Mouse (Mus musculus) T-cell, adult 2 months (primary cell): ENCODE measurements around the gene Chn1.

ENCODE experiments used
- DNase-seq: peaks from one replicate; pipeline ENCODE4 v3.0.0; 2022; ENCODE audit warnings: low spot score

Chn1 gene

DNA sequence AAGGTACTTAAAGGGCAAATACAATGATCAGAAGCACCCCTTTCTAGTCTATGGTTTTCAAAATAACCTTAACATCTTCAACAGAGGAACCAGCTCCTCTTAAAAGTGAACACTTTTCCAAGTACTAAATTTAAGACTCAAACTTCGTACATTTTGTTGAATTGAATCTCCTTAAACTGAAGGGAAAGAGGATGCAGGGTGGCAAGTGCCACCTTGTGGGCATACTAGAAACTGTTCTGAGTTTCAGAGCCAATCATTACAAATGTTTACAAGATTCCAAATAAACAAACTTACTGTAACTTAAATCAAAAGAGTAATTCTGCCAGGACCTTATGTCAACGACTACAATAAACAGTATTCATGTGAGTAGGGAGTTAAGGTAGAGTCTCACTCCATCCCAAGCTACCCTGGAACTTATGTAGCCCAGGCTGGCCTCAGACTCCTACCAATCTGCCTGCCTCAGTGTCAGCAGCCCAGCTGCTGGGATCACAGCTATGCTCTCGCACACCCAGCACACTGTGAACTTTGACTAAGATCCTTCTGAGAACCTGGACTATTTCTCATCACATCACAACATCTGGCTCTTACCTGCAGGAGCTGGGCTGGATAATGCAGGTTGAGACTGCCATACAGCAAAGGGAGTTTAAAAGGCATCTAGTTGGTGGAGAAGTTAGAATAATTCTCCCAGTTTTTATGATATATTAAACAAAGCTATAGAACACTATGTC, 29.3 kb downstream of the Chn1 start:
- no peak for DNase-seq

DNA sequence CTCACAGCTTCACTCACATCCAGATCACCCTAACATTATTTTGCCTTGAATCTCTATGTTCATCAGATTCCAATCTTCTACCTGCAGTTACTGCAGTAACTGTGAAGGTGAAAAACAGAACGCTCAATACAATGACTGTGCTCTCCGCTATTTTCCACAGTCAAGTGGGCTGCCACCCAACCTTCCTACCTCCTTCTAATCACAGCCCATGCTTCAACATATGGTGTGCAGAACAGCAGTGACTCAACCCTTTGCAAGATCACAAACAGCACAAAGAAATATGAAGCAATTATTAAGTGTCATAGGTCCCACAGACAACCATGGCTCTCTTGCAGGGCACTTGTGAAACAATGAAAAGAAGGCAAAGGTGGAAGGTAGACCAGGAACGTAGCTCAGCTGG, 33.9 kb downstream of the Chn1 start:
- no peak for DNase-seq

DNA sequence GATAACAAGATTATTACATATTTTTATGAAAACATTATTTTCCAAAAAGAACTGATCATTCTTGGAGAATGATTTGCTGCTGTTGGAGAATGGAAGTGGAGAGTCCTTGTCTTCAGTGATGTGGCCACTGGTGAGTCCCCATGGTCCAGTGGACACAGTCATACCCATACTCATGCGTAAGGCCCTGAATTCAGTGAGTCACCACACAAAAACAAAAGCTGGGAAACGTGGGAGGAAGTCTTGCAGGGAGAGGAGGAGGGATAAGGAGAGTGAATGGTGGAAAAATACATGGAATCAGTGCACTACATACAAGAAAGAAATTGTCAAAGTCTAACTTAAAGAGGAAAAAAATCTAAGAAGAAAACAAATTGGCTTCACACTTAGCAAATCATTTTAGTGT, 47.3 kb downstream of the Chn1 start:
- no peak for DNase-seq

DNA sequence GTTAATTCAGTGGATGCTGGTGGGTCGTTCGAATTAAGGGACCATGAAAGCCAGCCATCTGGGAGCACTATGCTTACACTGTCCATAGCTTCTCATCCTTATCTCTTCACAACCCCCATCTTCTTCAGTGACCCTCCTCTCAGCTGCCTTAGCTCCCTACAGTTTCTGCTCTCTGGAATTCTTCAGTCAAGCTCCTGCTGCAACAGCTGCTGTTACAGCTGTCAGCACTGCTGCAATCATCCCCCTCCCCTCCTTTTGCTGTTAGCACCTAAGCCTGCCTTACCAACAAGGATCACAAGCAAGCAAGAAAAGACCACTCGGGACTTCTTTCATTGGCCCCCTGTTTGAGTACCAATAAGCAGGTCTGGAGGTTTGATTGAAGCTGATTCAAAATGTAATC, 50.2 kb downstream of the Chn1 start:
- no peak for DNase-seq

DNA sequence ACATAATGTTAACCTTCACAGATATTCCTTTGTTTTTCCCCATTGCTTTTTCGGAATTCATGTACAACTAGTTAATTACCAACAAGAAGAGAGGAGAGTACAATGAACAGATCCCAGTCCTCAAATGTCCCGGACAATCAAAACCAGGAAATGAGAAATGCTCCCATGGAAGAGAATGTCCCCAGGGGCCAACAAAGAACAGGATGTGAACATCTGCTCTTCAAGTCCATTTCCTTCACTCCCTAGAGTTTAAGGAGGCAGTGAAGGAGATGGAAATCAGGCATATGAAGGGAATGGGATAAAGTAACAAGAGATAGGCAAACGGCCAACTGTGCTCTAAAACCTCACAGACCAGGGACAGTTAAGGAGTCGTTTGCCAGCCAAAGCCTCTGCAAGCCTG, 53.3 kb downstream of the Chn1 start:
- no peak for DNase-seq

DNA sequence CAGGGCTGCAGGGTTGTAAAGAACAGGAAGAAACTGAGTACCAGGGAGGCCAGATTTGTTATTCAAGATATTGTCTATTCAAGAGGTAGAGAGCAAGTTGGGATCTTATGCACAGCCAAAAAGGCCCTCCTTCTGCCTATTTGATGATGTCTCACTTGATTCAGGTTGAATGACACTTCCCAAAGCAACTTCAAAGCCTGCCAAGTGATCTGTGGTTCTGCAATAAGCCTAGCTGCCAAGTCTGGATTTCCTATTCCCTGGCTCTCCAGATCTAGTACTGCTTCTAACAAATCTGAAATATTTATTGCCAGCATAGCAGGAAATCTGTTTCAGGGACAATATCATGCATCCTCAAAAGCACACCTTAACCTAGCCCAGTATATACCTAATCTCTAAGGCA, 62.7 kb downstream of the Chn1 start:
- DNase-seq, result no peak

DNA sequence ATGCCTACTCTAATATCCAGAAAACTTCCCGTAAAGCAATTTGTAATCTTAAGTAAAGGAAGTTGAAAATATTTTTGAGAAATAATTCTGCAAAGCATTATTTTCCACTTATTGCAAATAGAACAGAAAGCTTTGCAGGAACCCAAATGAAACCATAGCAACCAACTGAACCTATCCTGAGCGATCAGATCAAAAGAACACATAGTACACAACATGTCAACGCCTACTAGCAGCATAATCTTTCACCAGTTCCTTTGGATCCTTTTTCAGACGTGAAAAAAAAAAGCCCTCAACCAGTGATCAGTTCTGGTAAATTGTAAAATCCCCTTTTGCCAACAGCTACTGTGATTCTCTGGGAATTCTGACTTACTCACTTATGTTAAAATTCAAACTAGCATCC, 82.1 kb downstream of the Chn1 start:
- DNase-seq, result no peak

- no peak for DNase-seq
Measured at GRCm38 (mm10) chr2:73690783-73691604, 84.2 kb downstream of the Chn1 start.

DNA sequence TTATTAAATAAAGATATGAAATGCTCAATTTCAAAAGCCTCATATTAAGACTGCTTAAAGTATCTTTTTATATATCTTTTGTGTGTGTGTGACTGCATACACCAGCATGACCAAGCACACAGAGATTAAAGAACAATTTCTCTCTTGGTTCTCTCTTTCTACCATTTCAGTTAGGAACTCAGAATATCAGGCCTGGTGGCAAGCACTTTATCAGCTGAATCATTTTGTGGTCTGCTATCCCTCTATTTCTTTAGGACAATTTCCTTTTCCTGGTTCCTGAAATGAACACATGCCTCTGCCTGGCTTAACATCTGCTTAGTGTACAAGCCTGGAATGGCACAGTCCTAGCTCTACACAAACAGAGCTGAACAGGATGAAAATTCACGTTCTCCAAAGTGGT, 92.6 kb downstream of the Chn1 start:
- no peak for DNase-seq

GRCm38 (mm10) chr2:73680425-73681027, 94.6 kb downstream of the Chn1 start:
- DNase-seq, result no peak

GRCm38 (mm10) chr2:73668608-73669007, 106.5 kb downstream of the Chn1 start:
- no peak for DNase-seq

DNA sequence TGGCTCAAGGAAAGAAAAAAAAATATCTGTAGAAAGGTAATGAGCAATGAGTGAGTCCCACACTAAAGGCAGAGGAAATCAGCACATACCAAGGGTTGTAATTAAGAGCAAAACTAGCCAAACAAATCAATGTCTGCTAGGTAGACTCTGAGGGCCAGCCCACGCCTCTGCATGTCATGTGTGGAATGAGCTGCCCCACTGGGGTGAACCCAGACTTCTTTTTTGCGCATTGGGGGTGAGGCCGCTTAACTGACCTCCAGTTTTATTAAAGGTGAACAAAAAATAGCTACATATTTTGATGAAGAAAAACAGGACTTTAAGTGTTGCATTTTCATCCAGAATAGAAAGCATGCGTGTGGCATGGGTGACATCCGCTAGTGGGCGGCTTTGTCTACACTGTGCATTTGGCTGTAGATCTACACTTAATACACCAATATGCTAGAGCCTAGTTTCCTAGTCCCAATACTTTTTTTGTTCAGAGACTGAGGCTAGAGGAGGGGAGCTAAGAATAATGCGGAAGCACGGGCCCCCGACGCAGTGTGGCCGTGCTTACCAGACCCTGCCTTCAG, 114.5 kb downstream of the Chn1 start:
- DNase-seq, result no peak

- DNase-seq, result no peak
Measured at GRCm38 (mm10) chr2:73659726-73660565, 115.2 kb downstream of the Chn1 start.

DNA sequence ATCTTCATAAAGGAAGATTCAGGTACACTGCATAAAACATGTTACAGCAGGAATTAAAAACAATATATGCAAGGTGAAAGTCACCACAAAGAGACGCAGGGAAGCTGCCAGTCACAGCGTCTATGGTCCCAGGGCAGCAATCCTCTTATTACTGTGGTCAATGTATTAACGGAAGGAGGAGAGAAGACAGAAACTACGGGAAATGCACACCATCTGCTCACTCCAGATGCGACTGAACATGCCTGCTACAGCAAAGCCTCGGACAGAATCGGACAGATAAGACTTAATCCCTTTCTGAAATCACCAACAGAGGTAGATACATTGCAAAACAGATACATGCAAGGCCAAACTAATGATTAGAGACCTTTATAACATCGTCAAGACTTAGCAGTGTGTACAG, 116.1 kb downstream of the Chn1 start:
- DNase-seq, result no peak

DNA sequence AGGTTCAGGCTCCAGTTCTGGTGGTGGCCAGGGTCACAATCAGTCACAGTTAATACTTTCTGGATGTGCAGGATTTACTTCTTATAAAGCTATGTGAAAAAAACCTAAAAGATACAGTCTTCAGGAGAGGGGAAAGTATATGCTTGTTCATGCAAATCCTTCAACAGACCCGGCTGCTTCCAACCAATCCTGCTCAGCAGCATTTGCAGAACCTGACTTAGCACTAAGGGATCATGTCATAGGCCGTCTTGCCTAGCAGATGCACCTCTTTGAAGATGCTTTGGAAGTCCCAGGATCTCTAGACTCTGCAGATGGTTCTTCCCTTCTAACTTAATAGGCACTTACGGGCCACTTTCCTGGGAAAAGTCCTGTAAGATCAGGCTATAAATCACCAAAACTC, 117.2 kb downstream of the Chn1 start:
- DNase-seq, result no peak

DNA sequence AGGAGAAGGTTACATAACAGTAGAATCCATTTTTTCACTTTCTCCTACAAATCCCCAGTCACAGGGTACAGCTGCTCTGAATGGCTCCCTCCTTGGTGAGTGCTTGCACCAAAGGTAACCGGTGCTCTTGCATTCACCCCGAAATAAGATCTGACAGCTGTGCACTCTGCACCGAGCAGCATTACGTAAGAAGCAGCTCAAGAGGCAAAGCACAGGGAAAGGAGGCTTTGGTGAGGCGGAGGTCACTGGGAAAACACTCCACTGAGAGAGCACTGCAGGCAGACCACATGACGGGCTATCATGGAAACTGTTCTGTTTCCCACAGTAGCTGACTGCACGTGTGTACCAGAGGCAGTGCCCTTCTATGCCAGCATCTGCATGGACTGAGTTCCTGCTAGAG, 118.0 kb downstream of the Chn1 start:
- DNase-seq, result no peak

GRCm38 (mm10) chr2:73655663-73656062, 119.5 kb downstream of the Chn1 start:
- no peak for DNase-seq

DNA sequence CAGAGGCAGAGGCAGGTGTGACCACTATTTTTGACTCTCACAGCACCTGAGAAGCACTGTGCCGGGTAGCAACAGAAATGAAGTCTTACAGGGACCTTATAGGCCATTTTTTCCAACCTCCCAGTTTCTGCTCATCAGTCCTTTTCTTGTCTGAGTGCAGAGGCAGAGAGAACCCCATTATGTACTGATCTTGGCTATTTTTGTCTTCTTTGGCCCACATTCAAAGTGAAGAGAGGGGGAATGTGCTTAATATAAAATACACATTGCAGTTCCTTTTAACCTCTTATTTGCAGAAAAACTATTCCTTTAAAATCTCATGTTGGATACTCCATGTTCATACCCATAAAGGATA, 120.3 kb downstream of the Chn1 start:
- DNase-seq, result no peak

DNA sequence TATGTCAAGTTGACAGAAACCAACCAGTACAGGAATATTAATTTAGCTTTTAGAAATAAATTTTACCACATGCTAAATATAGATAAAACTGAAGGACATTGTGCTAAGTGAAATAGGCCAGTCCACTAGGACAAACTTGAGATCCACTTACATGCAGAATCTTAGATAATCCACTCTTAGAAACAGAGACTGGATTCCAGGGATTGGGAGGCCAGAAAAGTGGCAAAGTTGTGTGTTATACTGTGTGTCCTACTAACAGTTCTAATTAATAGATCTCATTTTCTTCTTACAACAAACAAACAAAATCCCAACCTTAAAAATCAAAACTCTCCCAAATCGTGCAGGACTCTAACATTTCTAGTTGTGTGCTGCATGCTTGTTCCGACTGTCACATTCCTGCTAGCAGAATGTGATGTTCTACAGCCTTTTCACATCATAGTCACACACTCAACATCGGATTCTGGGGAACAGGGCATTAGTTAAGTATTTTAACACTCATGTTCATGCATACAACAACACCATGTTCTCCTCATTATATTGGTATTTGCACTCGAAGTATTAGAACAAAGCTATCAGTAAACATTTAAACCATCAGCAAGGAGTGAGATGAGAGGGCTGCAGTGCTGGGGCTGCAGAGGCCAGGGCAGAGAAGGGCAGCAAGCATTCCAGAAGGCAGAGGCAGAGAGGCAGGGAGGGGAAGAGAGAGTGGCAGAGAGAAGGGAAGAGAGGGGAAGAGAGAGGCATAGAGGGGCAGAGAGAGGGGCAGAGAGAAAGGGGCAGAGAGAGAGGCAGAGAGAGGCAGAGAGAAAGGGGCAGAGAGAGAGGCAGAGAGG, 120.9 kb downstream of the Chn1 start:
- DNase-seq, result no peak

GRCm38 (mm10) chr2:73637688-73638087, 137.5 kb downstream of the Chn1 start:
- DNase-seq, result no peak

DNA sequence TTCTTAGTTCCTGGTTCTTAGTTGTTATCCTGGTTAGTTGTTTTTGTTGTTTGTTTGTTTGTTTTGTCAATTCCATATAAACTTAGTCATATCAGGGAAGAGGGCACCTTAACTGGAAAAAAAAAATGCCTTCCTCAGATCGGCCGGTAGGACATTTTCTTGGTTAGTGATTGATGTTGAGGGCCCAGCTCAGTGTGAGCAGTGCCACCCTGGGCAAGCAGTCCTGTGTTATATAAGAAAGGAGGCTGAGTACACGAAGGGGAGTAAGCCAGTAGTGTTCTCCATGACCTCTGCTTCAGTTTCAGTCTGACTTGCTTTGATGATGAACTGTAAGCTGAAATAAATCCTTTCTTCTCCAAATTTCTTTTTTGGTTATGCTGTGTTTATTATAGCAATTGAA, 138.8 kb downstream of the Chn1 start:
- DNase-seq, result no peak
